Comparison of ENCODE assay signal across 8 mouse cellular contexts in genomic region chr5:128515343-128515742, GRCm38 (mm10).
DNase-seq lines count a peak whose midpoint lies in the region; ATAC-seq and TF ChIP-seq lines count a peak whose summit lies in the region.

No protein-coding gene starts in this region.

- no peaks in the 10 kb centered on the region for H3K4me1 ChIP-seq in kidney, adult 2 months (ENCODE audit: control insufficient read depth, insufficient read depth, low read length)
- no peaks in the 10 kb centered on the region; a peak in 1 of 4 replicates for H3K4me1 ChIP-seq in ES-E14 (ENCODE audit: control insufficient read depth in 2 of 2, insufficient read depth in 2 of 2, low read length in 2 of 2, poor library complexity in 1 of 2)
- H3K4me1 ChIP-seq in bone marrow macrophage, adult 2 months (ENCODE audit: control insufficient read depth, insufficient read depth, low read length), result no peaks in the 10 kb centered on the region

- H3K9ac ChIP-seq in ES-E14 (ENCODE audit: insufficient read depth, low read depth, low read length, poor library complexity, severe bottlenecking), result no peak overlapping the region

- peak; percentile 3 for DNase-seq in kidney, adult 2 months
- no peak for DNase-seq in kidney, adult 11 months
- peak; percentile 70 for DNase-seq in ES-E14 (ENCODE audit: low read depth, low spot score)
- peak; percentile 2 for DNase-seq in lung, postnatal 25 days (ENCODE audit: low spot score)
- DNase-seq in layer of hippocampus, postnatal 36 days, result no peak
- DNase-seq in heart, postnatal 25 days (ENCODE audit: low spot score), result no peak

- H3K27me3 ChIP-seq in kidney, adult 2 months (replicated peaks; ENCODE audit: control insufficient read depth, insufficient read depth, low read length), result no peaks in the 10 kb centered on the region

- H3K36me3 ChIP-seq in kidney, adult 2 months (ENCODE audit: control insufficient read depth, insufficient read depth, low read length), result no peaks in the 10 kb centered on the region
- H3K36me3 ChIP-seq in ES-E14 (ENCODE audit: control insufficient read depth, insufficient read depth, low read length, poor library complexity, severe bottlenecking), result no peaks in the 10 kb centered on the region

- in situ Hi-C loops in ES-E14 (cut with MboI; ENCODE audit: low sequenced_read_pairs in 2 of 2, unreplicated experiment in 2 of 2), result no loop called here

- H3K27ac ChIP-seq in kidney, adult 2 months (ENCODE audit: insufficient read depth, low read depth, low read length), result no peak overlapping the region
- H3K27ac ChIP-seq in ES-E14 (ENCODE audit: insufficient read depth, low read depth, low read length, poor library complexity, severe bottlenecking), result no peak overlapping the region
- H3K27ac ChIP-seq in bone marrow macrophage, adult 2 months (ENCODE audit: insufficient read depth, low read depth, low read length), result no peak overlapping the region

- 3% methylated on average over 2 of the region's 2 CpGs for WGBS in kidney, adult 2 months

- no peak for TF ChIP-seq POLR2A in kidney, adult 2 months (IDR thresholded peaks at IDR 0.05; ENCODE audit: low read depth, low read length)
- TF ChIP-seq POLR2A in bone marrow macrophage, adult 2 months (IDR thresholded peaks at IDR 0.05; ENCODE audit: borderline replicate concordance, low read depth, low read length), result no peak

- TF ChIP-seq CTCF in kidney, adult 2 months (conservative IDR thresholded peaks at IDR 0.05; ENCODE audit: insufficient read depth, insufficient read length, low read depth, low read length), result peak; percentile 76
- peak; percentile 65 for TF ChIP-seq CTCF in bone marrow macrophage, adult 2 months (IDR thresholded peaks at IDR 0.05; ENCODE audit: low read depth, low read length)

- H3K9me3 ChIP-seq in ES-E14 (ENCODE audit: control insufficient read depth, insufficient read depth, low read depth, low read length), result no peaks in the 10 kb centered on the region

- intact Hi-C loops in heart, postnatal 25 days (cut with DNase I), result no loop called here

- no peak for ATAC-seq in erythroblast, adult 5-6 weeks (replicated peaks; ENCODE audit: low FRiP score, poor library complexity, severe bottlenecking)

- H3K4me3 ChIP-seq in kidney, adult 2 months (ENCODE audit: insufficient read depth, low read depth, low read length), result no peak overlapping the region
- no peak overlapping the region for H3K4me3 ChIP-seq in ES-E14 (ENCODE audit: insufficient read depth in 1 of 2, low read depth in 1 of 2, low read length in 2 of 2, poor library complexity in 1 of 2, severe bottlenecking in 1 of 2)
- H3K4me3 ChIP-seq in bone marrow macrophage, adult 2 months (ENCODE audit: insufficient read depth, low read length), result no peak overlapping the region

TF ChIP-seq in ES-E14, 5 proteins besides CTCF, POLR2A, EP300 and RAD21:
- TF ChIP-seq MAFK (IDR thresholded peaks at IDR 0.05; ENCODE audit: insufficient read depth, low read depth, low read length), result no peak
- no peak for TF ChIP-seq ZC3H11A (IDR thresholded peaks at IDR 0.05; ENCODE audit: borderline replicate concordance, low read depth, low read length)
- TF ChIP-seq CHD2 (IDR thresholded peaks at IDR 0.05; ENCODE audit: low read depth, low read length), result no peak
- no peak for TF ChIP-seq HCFC1 (IDR thresholded peaks at IDR 0.05; ENCODE audit: borderline replicate concordance, insufficient read depth, low read length)
- TF ChIP-seq ZNF384 (IDR thresholded peaks at IDR 0.05; ENCODE audit: low read depth, low read length), result no peak
TF ChIP-seq in ES-E14: peak in this region for 0.

Comparison
In these comparisons a context has a peak if more than half of its experiments do, and no peak if none do; other contexts are left out.
1. DNase-seq: peak in kidney, adult 2 months (single experiment), ES-E14 (single experiment) and lung, postnatal 25 days (single experiment); none in kidney, adult 11 months (single experiment), layer of hippocampus, postnatal 36 days (0 of 2) and heart, postnatal 25 days (single experiment).